Mouse (Mus musculus): ENCODE measurements around the gene Zbtb38. TPM values are rescaled to one million over a fixed set of nuclear protein-coding genes. Genes with fewer than 3 reads are reported as not detected.
"Not testable (repeated sequence)": the region's sequence is repeated elsewhere in the genome, so short reads cannot be mapped to it uniquely, and the experiment has no call there.

The Zbtb38 gene
- total RNA-seq, 1 experiment from 2014 or later, result 52.1 TPM

DNA sequence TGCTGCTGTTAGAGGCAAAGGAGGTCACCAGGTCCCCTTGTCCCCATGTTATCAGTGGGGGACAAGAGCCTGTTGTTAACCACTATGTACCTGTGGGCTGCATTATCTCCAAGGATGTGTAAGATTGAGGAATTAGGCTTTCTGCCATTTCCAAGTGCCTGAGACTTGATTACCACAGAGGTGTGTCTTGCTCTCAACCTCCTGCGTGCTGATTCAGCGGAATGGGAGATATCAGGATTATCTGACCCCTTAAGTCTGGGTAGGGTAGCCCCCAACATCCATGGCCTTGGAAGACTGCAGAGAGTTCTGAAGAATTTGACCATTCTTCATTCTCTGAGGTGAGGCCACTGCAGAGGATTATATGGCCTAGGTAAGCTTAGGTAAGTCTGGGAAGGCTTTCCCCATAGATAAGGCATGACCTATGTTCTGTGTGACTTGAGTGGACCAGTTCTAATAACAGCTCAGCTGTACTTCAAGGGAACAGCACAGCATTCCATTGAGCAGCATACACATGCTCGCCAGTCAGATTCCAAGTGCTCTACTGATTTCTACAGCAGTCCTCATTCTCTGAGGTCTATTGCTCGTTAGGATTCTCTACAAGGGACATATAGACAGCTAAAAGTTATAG lies 68.4 kb downstream of the Zbtb38 start:
- DNase-seq, result no peak

GRCm38 (mm10) chr9:96678611-96679010 lies 74.0 kb downstream of the Zbtb38 start:
- no peak for DNase-seq

- DNase-seq, result not testable (repeated sequence)
Observed at GRCm38 (mm10) chr9:96677711-96678110, 74.9 kb downstream of the Zbtb38 start.

DNA sequence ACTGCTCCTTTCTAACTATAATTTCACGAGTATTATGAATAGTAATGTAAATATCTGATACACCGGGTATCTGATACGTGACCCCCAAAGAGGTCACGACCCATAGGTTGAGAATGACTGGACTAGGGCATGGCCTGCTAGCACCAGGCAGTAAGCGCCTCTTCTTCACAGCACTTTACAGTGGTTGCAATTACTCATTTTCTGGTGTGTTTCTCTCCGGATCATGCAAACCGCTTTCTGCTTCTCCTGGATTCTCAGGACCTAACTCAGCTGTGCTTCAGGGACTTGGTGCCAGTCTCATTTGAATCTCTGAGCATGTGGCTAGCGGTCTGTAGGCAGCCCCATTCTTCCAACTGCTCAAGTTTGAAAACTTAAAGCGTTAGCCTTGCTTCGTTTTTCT lies 76.0 kb downstream of the Zbtb38 start:
- no peak for DNase-seq

DNA sequence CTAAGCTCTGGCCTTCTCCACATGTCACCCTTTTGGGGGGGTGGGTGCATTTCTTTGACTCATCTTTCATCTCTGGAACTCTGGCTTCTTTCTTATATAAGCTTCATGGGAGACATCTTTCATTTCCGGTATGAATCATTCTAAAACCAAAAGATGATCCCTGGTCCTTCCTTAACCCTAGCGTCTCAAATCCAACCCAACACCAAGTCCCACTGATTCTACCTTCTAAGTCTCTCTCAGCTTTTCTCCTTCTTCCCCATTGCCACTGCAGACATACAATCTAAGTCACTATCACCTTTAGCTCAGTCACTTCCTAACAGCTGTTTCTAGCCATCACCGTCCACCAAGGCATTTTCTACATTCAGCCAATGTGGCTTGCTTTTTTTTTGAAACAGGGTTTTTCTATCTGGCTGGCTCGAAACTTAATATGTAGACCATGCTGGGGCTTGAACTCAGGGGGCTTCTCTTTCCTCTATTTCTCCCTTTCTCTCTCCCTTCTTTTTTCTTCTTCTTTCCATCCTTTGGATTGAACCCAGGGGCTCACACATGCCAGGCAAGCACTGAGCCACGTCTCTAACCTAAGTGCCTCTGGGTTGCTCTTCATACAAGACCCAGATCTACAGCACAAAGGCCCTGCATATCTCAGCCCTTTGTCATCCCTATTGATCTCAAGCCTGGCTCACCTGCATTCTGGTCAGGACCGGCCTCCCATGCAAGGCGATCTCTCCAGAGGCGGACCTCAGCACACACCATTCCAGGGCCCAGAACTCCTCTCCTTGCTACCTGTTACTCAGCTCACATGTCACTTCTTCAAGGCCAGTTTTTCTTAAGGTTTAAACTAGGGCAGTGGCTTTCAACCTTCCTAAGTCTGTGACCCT lies 76.6 kb downstream of the Zbtb38 start:
- DNase-seq, result no peak

- DNase-seq, result peak; percentile 81
Observed at GRCm38 (mm10) chr9:96675071-96675762, 77.4 kb downstream of the Zbtb38 start.

DNA sequence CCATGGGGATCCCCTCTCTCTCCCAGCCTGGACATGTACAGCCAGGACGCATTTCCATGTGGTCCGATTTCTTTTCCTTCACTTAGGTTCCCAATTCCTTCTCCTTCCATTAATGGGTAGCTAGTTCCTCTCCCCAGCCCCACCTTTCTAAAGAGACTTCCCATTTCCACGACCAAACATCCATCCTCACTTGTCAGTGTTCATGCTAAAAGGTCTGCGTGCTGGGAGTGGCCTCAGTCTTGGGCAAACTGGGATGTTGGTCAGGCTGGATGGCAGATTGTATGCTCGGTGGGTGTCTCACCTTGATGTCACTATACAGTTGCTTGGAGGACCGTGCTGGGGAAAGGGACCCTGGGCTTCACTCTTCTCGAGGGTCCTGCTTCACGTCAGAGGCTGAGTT lies 78.3 kb downstream of the Zbtb38 start:
- no peak for DNase-seq

GRCm38 (mm10) chr9:96672466-96672865 lies 80.2 kb downstream of the Zbtb38 start:
- DNase-seq, result no peak

DNA sequence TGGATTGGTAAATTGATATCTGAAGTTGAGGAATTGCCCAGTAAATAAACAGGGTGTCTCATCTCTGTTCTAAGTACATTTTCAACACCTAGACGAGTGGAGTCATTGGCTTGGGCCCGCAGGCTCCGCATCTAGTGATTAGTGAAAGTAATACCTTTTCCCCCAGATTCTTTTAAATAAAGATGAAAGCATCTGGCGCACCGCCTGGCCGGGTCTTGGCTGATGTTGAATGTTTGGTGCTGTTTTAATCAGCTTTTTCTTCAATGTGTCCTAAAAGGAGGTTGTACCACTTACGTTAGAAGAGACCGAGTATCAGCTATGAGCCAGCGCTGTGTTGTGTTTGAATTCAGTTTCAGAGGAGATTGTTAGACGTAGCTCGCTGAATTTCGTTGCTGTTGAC lies 81.4 kb downstream of the Zbtb38 start:
- no peak for DNase-seq

DNA sequence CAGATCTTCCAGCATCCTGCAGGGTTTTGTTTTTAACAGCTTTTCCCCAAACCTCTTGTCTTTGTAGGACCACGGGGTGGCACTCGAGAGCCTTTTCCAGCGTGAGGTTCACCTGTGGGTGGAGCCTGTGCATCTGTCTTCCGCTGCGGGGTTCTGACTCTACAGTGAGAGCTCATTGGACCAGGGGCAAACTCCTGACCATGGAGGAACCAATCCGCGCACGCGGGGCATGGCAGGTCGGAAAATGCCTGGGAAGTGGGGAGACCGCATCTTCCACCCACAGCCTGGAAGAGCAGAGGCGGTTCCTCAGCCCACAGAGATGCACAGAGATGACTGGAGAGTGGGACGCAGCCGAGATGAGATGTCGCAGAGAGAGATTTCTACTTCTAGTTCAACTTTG lies 82.8 kb downstream of the Zbtb38 start:
- DNase-seq, result peak; percentile 97

- DNase-seq, result peak; percentile 89
Observed at GRCm38 (mm10) chr9:96668628-96669027, 84.0 kb downstream of the Zbtb38 start.

GRCm38 (mm10) chr9:96660510-96661244 lies 92.0 kb downstream of the Zbtb38 start:
- peak; percentile 58 for DNase-seq

DNA sequence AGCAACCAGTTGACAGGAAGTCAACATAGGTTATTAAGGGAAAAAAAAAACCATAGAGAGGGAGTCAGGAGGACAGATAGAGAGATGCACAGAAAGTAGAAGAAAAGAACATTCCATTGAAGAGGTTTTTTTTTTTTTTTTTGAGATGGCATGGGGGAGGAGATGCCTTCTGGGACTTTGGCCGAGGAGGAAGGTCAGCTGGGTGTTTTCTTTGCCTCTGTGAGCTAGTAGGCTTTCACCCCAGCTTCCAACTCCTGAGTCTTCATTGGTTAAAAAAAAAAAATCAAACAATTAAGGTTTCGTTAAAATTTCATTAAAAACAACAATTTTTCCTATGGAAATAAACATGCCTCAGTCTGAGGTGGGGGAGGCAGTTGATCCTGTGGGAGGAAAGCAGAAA lies 92.8 kb downstream of the Zbtb38 start:
- DNase-seq, result no peak

DNA sequence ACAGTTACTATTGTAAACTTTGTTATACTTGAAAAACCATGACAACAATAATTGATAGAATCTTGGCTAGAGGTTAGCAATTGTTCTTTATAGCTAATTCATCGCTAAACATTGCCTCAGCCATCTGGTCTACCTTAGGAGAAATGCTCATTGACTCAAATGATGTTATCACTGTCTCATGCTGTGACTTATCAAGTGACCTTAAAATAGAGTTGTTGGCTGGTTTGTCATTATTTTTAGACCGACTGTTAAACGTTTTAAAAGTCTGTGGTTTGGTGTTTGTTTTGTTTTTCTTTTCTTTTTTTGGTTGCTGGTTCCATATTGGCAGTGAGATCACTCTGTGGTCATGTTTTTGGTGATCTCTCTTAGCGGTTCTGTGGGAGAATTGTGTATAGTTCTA lies 99.1 kb downstream of the Zbtb38 start:
- DNase-seq, result no peak

GRCm38 (mm10) chr9:96652763-96653162 lies 99.9 kb downstream of the Zbtb38 start:
- DNase-seq, result no peak

GRCm38 (mm10) chr9:96650807-96651206 lies 101.8 kb downstream of the Zbtb38 start:
- no peak for DNase-seq

- peak; percentile 78 for DNase-seq
Observed at GRCm38 (mm10) chr9:96649924-96650323, 102.7 kb downstream of the Zbtb38 start.

DNA sequence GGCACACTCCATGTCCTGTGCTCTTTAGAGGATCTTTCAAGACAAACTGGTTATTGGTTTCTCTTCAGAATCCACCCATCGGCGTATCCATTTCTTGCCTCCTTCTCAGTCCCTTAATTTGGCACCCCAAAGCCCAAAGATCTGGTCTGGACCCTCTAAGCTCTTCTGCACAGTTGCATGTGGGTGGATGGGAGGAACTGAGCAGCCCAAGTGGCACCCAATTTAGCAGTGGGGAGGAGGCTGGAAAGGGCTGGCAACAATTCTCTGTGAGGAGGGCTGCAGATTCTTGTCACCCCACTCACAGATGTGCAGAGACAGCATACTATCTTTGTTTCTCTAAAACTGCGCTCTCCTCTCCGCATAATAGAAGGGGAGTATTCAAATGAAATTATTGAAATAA lies 103.3 kb downstream of the Zbtb38 start:
- no peak for DNase-seq

- DNase-seq, result no peak
Observed at GRCm38 (mm10) chr9:96646668-96647295, 105.8 kb downstream of the Zbtb38 start.

DNA sequence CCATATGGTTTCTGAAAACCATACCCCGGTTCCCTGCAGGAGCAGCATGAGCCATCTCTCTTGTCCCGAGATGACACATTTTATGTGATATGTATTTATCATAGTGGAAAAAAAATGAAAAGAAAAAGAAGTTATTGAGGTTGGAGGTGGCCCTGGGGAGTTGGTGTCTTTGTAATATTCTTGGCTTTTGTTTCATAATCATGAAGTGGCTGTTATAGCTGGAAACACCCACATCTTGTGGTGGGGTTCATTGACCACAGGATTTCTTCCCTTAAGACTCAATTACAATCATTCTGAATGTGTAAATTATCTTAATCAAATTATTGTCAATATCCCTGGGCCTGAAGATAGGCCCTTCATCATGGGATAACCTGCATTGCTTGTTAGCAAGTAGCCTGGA lies 107.8 kb downstream of the Zbtb38 start:
- no peak for DNase-seq

- DNase-seq, result not testable (repeated sequence)
Observed at GRCm38 (mm10) chr9:96644002-96644401, 108.6 kb downstream of the Zbtb38 start.

GRCm38 (mm10) chr9:96639451-96639850 lies 113.2 kb downstream of the Zbtb38 start:
- no peak for DNase-seq
